Mouse (Mus musculus): Measurements from ENCODE around the gene Ubfd1.
A peak's percentile ranks its signal among the peaks of the same experiment; 100 is the strongest.

Gene Ubfd1

DNA sequence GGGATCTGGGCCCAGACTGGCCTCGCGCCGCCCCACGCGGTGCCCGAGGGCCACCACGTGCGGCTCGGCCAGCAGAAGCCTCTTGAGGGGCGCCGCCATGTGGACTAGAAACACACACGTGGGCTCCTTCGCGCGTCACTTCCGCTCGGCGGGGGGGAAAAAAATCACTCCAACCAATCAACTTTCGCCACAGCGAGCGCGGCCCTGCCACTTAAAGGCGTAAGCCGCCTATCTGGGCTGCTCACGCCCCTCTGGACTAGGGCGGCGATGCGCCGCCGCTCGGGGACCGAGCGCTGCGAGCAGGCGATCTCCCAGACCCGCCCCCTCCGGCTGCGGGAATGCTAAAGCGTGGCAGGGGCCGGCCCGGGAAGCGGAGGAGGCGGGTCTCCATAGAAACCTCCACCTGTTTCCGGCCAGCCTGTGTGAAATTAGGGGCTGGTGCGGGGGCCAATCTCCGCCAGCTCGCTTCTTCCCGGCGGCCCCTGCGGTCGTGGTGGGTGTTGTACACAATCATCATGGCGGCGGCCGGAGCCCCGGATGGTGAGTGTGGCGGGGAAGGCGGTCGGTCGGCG is at the start of gene Ubfd1, which contains the start of gene Ears2:
Ubfd1 (plus strand) TSS at position 231 of the 572 bp plus-strand sequence.
Ears2 (minus strand) TSS at position 319 of the 572 bp plus-strand sequence.
- peak; percentile 92 for DNase-seq

GRCm38 (mm10) chr7:122018247-122018646 is 48.7 kb upstream of the Ubfd1 start:
- peak; percentile 6 for DNase-seq

DNA sequence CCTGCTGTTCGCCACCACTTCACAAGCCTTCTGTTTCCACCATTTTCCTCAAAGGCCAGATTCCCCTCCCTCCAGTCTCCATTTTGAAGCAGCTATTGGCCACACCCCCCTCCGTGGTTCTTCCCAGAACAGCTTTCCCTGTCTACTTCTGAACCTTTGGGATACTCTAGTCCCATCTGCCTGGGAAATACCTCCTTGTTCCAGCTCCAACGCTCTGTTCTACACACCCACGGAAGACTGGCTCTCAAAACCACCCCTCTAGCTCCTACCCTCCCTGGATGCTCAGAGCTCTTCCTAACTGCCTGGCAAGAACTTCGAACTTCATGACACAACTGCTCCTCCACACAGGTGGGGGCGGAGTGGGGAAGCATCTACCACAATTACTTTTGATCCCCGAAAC is 48.0 kb upstream of the Ubfd1 start:
- DNase-seq: no peak

DNA sequence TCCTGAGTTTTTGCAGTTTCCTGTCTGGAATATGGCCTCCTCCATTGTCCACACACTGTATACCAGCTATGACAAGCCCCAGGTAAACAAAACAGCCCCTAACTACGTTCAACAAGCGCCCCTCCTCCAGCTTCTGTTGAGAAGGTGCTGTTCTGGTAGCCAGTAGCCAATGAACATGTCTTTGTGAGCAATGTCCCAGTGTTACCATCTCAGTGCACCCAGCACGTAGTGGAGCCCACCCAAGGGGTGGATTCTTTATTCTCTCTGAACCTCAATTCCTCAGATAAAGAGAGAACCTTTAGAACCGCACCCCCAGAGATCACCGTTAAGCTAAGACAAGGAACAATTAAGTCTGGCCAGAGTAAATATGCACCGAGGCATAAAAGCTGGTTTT is 46.7 kb upstream of the Ubfd1 start:
- DNase-seq: no peak

- DNase-seq: peak; percentile 88
These were observed 46.2 kb upstream of the Ubfd1 start, which contains the start of gene Gga2 for GRCm38 (mm10) chr7:122020667-122021354. Gga2 (minus strand) TSS chr7:122021222.

DNA sequence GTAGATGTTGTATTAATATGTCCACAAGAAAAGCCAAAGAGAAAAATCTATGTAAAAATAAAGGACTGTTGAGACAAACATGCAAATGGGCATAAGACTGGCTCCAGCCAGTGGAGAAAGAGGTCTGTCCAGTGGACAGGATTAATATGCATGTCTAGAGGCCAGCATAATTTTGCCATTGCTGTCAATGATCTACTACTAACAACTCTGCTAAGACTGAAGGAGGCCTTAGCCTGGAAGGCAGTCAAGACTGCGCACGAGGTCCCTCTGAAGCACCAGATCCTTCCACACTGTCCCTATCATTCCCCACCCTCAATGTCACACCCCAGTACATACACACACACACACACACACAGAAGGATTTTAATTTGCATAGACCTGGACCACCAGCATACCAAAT is 44.8 kb upstream of the Ubfd1 start:
- DNase-seq: no peak

- no peak for DNase-seq
These were observed 33.6 kb upstream of the Ubfd1 start for GRCm38 (mm10) chr7:122033371-122033770.

DNA sequence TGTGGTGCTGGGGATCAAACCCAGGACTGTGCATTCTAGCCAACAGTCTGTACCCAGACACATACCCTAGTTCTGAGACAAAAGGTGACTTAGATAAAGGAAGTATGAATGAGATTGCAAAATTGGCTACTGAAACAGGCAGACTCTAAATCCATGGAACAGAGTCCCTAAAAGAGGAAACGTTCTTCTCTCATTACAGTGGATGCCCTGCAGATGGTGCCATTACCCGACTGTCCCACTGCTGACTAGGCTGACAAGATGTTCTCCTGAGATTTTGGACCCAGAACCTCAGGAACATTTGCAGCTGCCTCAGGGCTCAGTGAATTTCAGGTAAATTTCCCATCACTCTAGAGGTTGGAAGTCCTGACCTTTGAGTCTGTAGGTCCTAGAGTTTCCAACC is 32.6 kb upstream of the Ubfd1 start:
- DNase-seq: no peak

DNA sequence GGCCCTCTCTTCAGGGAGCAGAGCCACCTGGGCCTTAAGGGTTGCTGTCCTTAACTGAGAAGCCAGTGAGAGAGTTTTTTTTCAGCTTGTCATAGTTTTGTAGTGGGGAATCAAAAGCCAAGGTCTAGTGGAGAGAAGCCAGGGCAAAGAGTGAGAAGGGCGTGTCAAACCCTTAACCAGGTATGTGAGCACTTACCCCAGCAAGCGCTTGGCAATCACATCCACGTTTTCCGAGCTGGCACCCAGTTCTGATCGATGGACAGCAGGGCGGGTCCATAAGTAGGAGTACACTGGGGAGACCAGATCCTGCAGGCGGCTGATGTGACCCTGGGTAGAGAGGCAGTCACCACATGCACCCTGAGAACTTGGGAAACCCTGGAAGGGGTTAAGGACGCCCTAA is 22.9 kb upstream of the Ubfd1 start:
- DNase-seq: no peak

DNA sequence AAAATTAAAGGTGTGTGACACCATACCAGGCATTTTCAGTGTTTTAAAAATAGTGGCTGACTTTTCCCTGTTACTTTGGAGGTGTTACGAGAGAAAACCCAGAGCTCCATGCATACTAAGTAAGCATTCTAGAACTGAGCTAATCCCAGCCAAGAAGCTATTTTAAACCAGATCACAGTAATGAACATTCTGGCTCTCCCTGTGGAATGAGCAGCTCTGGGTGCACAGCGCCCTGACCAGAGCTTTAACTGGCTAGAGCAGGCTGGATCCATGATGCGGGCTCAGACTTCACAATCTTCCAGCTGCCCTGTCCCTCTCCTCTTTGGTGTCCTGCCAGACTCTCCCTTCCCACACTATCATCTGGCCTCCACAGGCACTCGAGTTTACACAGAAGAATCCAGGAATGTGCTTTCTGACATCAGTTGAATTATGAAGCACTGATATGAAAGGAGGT is 21.8 kb upstream of the Ubfd1 start:
- DNase-seq: no peak

DNA sequence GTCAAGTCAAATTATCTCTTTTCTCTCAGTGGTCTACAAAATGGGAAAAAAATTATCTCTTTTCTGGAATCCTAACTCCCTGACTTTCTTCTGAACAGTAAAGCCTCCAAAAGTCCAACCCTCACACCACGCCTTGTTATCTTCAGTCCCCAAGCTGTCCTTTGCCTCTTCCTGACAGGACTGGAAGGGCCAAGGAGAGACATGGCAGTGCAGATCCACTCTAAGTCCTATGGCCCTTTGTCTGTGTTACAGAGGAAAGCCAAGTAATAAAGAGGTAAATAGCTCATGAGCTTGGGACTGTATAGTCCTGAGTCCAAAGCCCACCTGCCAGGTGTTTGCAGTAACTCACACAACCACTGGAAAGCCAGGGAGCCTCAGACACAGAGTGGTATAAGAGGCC is 21.3 kb upstream of the Ubfd1 start:
- DNase-seq: no peak

- no peak for DNase-seq
These were observed 20.2 kb upstream of the Ubfd1 start for GRCm38 (mm10) chr7:122046813-122047212.

GRCm38 (mm10) chr7:122048191-122048590 is 18.8 kb upstream of the Ubfd1 start:
- no peak for DNase-seq

GRCm38 (mm10) chr7:122050834-122051233 is 16.1 kb upstream of the Ubfd1 start:
- DNase-seq: no peak

DNA sequence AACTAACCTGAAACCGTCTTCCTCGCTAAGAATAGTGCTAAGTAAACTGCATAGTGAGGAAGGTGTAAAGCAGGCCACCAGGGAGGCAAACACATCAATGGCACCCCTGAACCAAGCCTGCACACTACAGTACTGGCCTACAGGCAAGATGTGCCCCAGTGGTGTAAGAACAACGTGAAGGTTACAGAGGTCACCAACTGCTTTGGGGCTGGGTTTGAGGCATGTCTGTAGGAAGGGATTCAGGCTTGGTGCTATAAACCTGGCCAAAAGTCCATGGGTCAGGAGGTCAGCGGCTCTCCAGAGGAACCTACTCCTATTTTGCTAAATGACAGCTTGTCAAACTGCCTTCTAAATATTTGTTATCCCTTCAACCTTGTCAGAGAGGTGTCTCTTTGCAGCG is 10.3 kb upstream of the Ubfd1 start:
- DNase-seq: no peak

DNA sequence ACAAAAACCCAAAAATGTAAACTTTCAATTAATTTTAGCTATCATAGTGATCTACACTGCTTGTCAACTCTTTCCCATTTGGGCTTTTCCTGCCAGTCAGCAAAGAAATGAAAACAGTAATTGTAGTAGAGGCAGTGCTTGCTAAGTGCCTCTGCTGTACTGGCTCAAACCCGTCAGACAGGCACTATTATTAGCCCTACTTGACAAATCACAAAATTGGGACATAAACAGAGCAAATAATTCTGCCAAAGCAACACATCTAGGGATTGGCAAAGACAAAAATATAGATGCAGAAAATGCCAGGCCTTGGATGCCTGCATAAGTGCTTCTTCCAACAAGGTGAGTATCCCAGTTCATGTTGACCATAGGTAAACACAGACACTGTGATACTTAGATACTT is 1.3 kb upstream of the Ubfd1 start:
- no peak for DNase-seq

DNA sequence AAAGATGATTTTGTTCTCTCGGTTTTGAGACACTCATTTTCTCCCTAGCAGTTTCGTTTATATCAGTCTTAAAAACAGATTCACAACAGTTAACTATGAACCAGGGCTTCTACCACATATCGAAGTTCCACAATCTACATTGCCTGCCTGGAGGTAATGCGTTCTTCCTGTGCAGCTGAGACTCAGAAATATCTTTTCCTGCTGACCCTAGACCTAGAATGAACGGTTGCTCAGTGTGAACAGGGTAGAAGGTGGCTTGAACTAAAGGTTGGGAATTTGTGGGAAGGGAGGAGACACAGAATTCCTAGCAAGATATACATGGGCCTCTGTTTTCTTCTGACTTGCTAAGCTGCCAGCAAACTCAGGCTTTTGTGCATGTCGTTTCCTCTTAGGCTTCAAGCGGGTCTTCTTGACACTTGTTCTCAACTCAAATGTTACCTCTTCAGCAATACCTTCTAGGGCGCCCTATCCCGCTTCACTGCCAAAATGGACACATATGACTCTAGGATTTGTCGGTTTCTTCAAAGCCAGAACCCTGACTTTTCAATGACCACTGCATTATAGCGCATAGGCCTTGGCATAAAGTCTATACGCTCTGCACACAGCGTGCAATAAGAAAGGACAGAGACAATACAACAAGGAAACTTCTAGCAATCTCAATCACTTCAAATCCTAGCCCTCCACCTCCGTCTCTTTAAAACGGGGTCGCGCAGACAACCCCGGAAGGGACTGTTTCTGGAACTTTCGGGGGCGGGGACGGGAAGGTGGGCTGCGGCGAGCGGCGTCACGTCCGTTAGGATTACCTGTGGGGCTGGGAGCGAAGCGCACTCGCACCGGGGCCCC is 652 bp upstream of the Ubfd1 start:
- no peak for DNase-seq

DNA sequence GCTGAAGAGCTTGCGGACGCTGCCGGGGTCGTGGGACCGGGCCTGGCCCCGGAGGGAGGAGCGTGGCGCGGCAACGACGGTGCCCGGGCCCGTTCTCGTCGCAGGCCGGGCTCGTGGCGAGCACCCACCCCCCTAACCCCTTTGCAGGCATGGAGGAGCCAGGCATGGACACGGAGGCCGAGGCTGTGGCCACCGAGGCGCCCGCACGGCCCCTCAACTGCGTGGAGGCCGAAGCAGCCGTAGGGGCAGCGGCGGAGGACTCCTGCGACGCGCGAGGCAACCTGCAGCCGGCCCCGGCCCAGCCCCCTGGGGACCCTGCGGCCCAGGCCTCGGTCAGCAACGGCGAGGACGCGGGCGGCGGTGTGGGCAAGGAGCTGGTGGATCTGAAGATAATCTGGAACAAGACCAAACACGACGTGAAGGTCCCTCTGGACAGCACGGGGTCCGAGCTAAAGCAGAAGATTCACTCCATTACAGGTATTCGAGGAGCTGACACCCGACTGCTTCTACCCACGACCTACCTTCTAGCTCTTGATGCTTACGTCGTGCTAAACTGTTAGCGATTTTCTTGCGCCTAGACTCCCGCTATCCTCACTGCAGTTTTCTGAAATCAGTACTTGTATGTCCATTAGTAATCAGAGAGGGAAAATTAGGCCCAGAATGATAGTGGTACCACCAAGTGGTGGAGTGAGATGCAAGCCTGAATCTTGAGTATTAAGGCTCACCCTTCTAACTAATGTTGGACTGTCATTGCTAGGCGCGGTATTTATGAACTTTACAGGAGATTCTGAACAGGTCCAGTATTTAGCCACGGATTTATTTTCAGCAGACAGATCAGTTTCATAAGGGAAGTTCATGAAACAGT is 774 bp downstream of the Ubfd1 start:
- DNase-seq: no peak

DNA sequence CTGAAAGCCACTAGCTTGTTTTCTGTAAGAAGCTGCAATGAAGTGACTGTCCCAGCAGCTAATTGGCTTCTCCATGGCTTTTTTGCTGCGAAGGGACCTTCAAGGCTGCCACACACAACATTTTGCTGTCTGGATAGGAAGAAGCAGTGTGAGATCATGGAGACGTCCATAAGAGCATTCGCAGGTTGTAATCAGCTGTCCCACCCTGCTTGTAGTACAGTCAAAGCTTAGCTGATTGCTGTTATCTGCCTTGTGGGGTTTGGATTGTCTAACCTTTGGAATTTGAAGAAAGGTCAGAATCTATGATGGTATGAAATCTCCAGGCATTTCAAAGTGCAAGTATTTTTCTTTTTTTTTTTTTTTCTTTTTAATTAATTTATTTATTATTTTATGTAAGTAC is 7.4 kb downstream of the Ubfd1 start:
- DNase-seq: no peak

- DNase-seq: no peak
These were observed 13.0 kb downstream of the Ubfd1 start for GRCm38 (mm10) chr7:122079798-122080554.

- DNase-seq: no peak
These were observed 14.1 kb downstream of the Ubfd1 start for GRCm38 (mm10) chr7:122081071-122081470.

Data from thymus, postnatal 25 days (tissue).